Mouse (Mus musculus): ENCODE results near the gene Paqr4.

DNA sequence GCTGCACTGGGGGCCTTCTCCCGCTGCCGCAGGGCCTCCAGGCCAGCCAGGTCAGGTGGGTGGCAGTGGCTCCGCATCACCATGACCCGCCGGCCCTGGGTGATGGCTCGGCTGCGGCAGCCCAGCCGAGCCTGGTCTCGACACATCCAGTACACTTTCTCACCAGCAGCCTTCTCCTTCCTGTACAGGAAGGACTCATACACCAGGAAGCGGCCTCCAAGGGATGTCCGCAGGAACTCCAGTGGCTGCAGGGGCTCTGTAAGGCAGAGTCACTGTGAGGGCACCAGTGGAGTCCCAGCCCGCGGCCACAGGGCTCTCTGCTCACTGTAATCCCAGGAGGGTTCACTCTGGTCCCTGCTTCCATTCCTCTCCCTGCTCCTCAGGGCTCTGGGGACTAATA lies 15.0 kb upstream of the Paqr4 start:
- TF ChIP-seq CTCF (IDR thresholded peaks at IDR 0.05; ENCODE audit: low read depth, low read length) (no peak), POLR2A (IDR thresholded peaks at IDR 0.05; ENCODE audit: insufficient read depth, low read length) (no peak), EP300 (IDR thresholded peaks at IDR 0.05; ENCODE audit: insufficient read depth, low read depth, low read length) (no peak)
